Mouse (Mus musculus) C2C12 (cell line): ENCODE results near the gene Cd6.

ENCODE experiments used
- CEBPB ChIP-seq: IDR thresholded peaks from one replicate; pipeline ENCODE4 v1.6.1; 2011; ENCODE audit warnings: low read depth, mild to moderate bottlenecking, control low read depth, moderate library complexity
- CTCF ChIP-seq: IDR thresholded peaks from one replicate; pipeline ENCODE4 v1.5.1; 2011; ENCODE audit not compliant: control insufficient read depth, insufficient read depth, insufficient read length
- FOSL1 ChIP-seq: IDR thresholded peaks from one replicate; pipeline ENCODE4 v1.8.0; 2011; ENCODE audit warnings: mild to moderate bottlenecking, low read length; ENCODE audit not compliant: poor library complexity, insufficient read depth, severe bottlenecking
- MYOD1 ChIP-seq: IDR thresholded peaks from one replicate; pipeline ENCODE4 v1.6.1; 2011; ENCODE audit warnings: low read depth; ENCODE audit not compliant: control insufficient read depth, insufficient read length
- USF1 ChIP-seq: IDR thresholded peaks from one replicate; pipeline ENCODE4 v1.6.1; 2011; ENCODE audit warnings: low read depth, mild to moderate bottlenecking, control low read depth, moderate library complexity

GRCm38 (mm10) chr19:10771995-10772394 lies 57.9 kb downstream of the Cd6 start:
- TF ChIP-seq FOSL1 = no peak
- TF ChIP-seq CTCF = no peak
- TF ChIP-seq CEBPB = no peak
- no peak for TF ChIP-seq MYOD1
- TF ChIP-seq USF1 = no peak
